15 mouse cellular contexts compared by ENCODE assay signal in the genomic region with DNA sequence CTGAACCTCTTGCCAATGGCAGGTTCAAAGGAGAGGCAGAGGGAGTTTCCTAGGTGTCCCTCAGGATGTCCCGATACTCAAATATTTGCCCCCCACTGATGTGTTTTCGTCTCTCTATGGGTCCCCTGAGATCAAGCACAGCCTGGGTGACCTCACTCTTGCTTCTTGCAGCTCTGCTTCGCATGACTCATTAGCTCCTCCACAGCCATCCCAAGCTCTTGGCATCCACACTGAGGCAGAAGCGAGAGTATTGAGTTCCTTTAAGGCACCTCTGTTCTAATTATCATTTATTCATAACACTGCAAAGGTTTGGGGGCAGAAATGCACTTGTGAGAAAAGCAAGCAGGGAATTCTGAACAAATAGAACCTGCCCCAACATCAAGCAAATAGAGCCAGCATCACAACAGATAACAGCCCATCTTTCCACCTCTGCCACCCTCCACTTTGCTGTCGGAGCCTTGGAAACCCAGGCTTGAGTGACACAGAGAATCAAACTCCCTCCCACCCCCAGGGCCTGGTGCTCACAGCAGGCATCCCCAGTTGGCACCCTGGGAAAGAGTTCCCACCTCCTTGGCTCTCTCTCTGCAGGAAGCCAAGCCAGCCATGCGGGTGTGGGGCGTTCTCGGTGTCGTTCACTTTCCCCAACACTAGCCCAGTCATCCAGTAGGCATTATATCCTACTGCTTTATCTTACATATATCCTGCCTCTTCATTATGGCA. TPM values are rescaled to one million over a fixed set of nuclear protein-coding genes. Genes with fewer than 3 reads are reported as not detected.
A peak's percentile ranks its signal among the peaks of the same experiment; 100 is the strongest.
DNase-seq lines count a peak whose midpoint lies in the region; ATAC-seq and TF ChIP-seq lines count a peak whose summit lies in the region.
"Had no signal": no experiment of that assay in that cellular context is flagged by ENCODE, and none has a peak within 500 bp of the region (broad histone marks: within the 10 kb centered on the region; RNA-seq: fewer than 3 reads in every experiment).

No protein-coding gene starts in this region.

- no peak overlapping the region for H3K4me2 ChIP-seq in hindbrain, embryonic 11.5 days (replicated peaks; ENCODE audit: low read depth, low read length)
- H3K4me2 ChIP-seq: embryonic facial prominence, embryonic 13.5 days; lung, embryonic 14.5 days had no signal

- DNase-seq in gastrocnemius, adult 2 months = peak; percentile 51
- no peak for DNase-seq in gastrocnemius, postnatal 36 days
- DNase-seq in MN1 (ENCODE audit: low spot score) = peak; percentile 39
- DNase-seq in layer of hippocampus, adult 2 months (ENCODE audit: low spot score in 2 of 2) = peak; percentile 70 to 72
- peak; percentile 23 to 55 for DNase-seq in left cerebral cortex, postnatal 36 days (ENCODE audit: low spot score in 2 of 2)
- no peak for DNase-seq in hindbrain, embryonic 11.5 days (ENCODE audit: low spot score)
- no peak for DNase-seq in embryo, embryonic 11 days
- DNase-seq in urinary bladder, postnatal 10 days (ENCODE audit: low spot score) = no peak
- DNase-seq: adrenal gland, postnatal 36 days; cerebellum, adult 2 months; kidney, adult 18-20 months; lung, embryonic 14.5 days had no signal

- H3K9me3 ChIP-seq in hindbrain, embryonic 11.5 days (ENCODE audit: control insufficient read depth, low read length) = no peaks in the 10 kb centered on the region
- H3K9me3 ChIP-seq: embryonic facial prominence, embryonic 13.5 days; megakaryocyte, embryonic 14.5 days had no signal

- no peak overlapping the region for H3K9ac ChIP-seq in hindbrain, embryonic 11.5 days (ENCODE audit: low read depth, low read length)
- H3K9ac ChIP-seq: embryonic facial prominence, embryonic 13.5 days; lung, embryonic 14.5 days had no signal

- 69% methylated on average over 9 of the region's 9 CpGs for WGBS in hindbrain, embryonic 11.5 days

- H3K27ac ChIP-seq in gastrocnemius, adult 2 months = no peak overlapping the region
- H3K27ac ChIP-seq in layer of hippocampus, adult 2 months = peak overlapping the region; percentile 62; the same call in 1 of the 2 replicates
- H3K27ac ChIP-seq in hindbrain, embryonic 11.5 days (ENCODE audit: low read depth, low read length) = no peak overlapping the region
- H3K27ac ChIP-seq: embryonic facial prominence, embryonic 13.5 days had no signal

- H3K27me3 ChIP-seq in hindbrain, embryonic 11.5 days (ENCODE audit: control insufficient read depth, insufficient read depth, low read length) = no peaks in the 10 kb centered on the region
- H3K27me3 ChIP-seq: embryonic facial prominence, embryonic 13.5 days had no signal

- intact Hi-C loops in gastrocnemius, adult 2 months (cut with DNase I) = no loop called here
- intact Hi-C loops in gastrocnemius, postnatal 36 days (cut with DNase I) = no loop called here
- intact Hi-C loops in left cerebral cortex, postnatal 36 days (cut with DNase I) = loop anchor here (5.0 kb wide), 1 partner anchor 120 kb away; no protein-coding TSS in a partner anchor

- no peak for TF ChIP-seq CTCF in gastrocnemius, adult 2 months (IDR thresholded peaks at IDR 0.05)
- TF ChIP-seq CTCF in layer of hippocampus, adult 2 months (conservative IDR thresholded peaks at IDR 0.05) = no peak

- no peaks in the 10 kb centered on the region for H3K4me1 ChIP-seq in hindbrain, embryonic 11.5 days (replicated peaks; ENCODE audit: control insufficient read depth, insufficient read depth, low read length)
- H3K4me1 ChIP-seq: embryonic facial prominence, embryonic 13.5 days; megakaryocyte, embryonic 14.5 days had no signal

- no peaks in the 10 kb centered on the region for H3K36me3 ChIP-seq in hindbrain, embryonic 11.5 days (ENCODE audit: control insufficient read depth, insufficient read depth, low read length)
- H3K36me3 ChIP-seq: embryonic facial prominence, embryonic 13.5 days had no signal

- no peak for ATAC-seq in hindbrain, embryonic 11.5 days (ENCODE audit: low FRiP score)

- H3K4me3 ChIP-seq in gastrocnemius, adult 2 months = no peak overlapping the region
- H3K4me3 ChIP-seq in layer of hippocampus, adult 2 months = no peak overlapping the region
- no peak overlapping the region for H3K4me3 ChIP-seq in hindbrain, embryonic 11.5 days (ENCODE audit: low read depth, low read length)
- H3K4me3 ChIP-seq: embryonic facial prominence, embryonic 13.5 days; megakaryocyte, embryonic 14.5 days had no signal

RNA-seq across cellular contexts. Expression of a gene that starts 33.1 kb away (rescaled TPM):
- 1 to 10 TPM in 1 of 2 experiments, under 1 TPM in 1; 0.26 to 4.5 TPM for total RNA-seq in gastrocnemius, adult 2 months (2021)
- 1 to 10 TPM in 1 of 2 experiments, under 1 TPM in 1; 0.37 to 1.4 TPM for total RNA-seq in gastrocnemius, postnatal 36 days (2021)
- total RNA-seq in layer of hippocampus, adult 2 months (2021) = 1 to 10 TPM in 1 of 2 experiments, not detected in 1; 1.9 TPM
- total RNA-seq in left cerebral cortex, postnatal 36 days (2021) = under 1 TPM in 1 of 2 experiments, not detected in 1; 0.62 TPM
- 0.22 TPM in 1 of 2 replicates, not detected in the other for polyA plus RNA-seq in hindbrain, embryonic 11.5 days (2014; fragmentation: Nextera tagmentation; extraction: Ambion mirVana)

RNA-seq across cellular contexts. Expression of a gene that starts 37.8 kb away (rescaled TPM):
- total RNA-seq in gastrocnemius, adult 2 months (2021) = not detected
- not detected for total RNA-seq in gastrocnemius, postnatal 36 days (2021)
- 1 to 10 TPM; 6.2 to 6.3 TPM for total RNA-seq in layer of hippocampus, adult 2 months (2021)
- 10 to 100 TPM; 19.0 to 24.1 TPM for total RNA-seq in left cerebral cortex, postnatal 36 days (2021)
- 2.7 and 3.1 TPM in 2 replicates for polyA plus RNA-seq in hindbrain, embryonic 11.5 days (2014; fragmentation: Nextera tagmentation; extraction: Ambion mirVana)
- total RNA-seq: adrenal gland, postnatal 36 days; hematopoietic stem cell, adult 5-6 weeks had no signal

Comparison
In these comparisons a context has a peak if more than half of its experiments do, and no peak if none do; other contexts are left out.
1. DNase-seq: peak in gastrocnemius, adult 2 months (single experiment), MN1 (single experiment), layer of hippocampus, adult 2 months (2 of 2) and left cerebral cortex, postnatal 36 days (2 of 2); none in gastrocnemius, postnatal 36 days (0 of 2), hindbrain, embryonic 11.5 days (single experiment), embryo, embryonic 11 days (single experiment) and urinary bladder, postnatal 10 days (single experiment).
2. RNA of a gene that starts 37.8 kb away (total RNA-seq): 19.0 to 24.1 TPM in left cerebral cortex, postnatal 36 days and 6.2 to 6.3 TPM in layer of hippocampus, adult 2 months; not detected in gastrocnemius, adult 2 months and not detected in gastrocnemius, postnatal 36 days; every median in the first group is over 4 times any median in the second.